ENCODE assay signal across 29 mouse cellular contexts in the genomic region with DNA sequence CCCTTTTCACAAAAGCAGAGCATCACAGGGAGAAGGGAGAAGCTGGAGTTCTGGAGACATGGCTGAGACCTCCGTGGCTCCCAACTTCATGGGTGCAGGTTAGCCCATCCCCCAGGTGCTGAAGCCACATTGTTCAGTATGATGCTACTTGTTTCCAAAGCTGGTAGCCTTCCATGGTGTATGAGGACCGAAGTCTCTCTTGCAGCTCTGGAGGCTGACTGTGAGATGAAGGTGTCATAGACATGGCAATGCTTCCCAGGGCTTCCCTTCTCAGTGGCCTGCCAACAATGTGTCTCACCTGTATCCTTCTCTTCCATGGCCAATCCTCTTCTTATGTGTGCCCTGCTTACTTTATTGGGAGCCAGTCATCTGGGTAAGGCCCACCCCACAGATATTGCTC. TPM values are rescaled to one million over a fixed set of nuclear protein-coding genes. Genes with fewer than 3 reads are reported as not detected.
"Had no signal": no experiment of that assay in that cellular context is flagged by ENCODE, and none has a peak within 500 bp of the region (broad histone marks: within the 10 kb centered on the region; RNA-seq: fewer than 3 reads in every experiment).

No protein-coding gene starts in this region.

- H3K27ac ChIP-seq: heart, adult 2 months; heart, embryonic 13.5 days; heart, embryonic 15.5 days; hindbrain, embryonic 14.5 days; kidney, embryonic 15.5 days; kidney, postnatal 0 days; limb, embryonic 13.5 days; limb, embryonic 15.5 days; liver, embryonic 12.5 days; liver, embryonic 14.5 days had no signal

- ATAC-seq: intestine, embryonic 16.5 days; liver, embryonic 12.5 days had no signal

- H3K4me2 ChIP-seq: heart, embryonic 11.5 days; heart, embryonic 13.5 days; heart, embryonic 15.5 days; hindbrain, embryonic 14.5 days; kidney, embryonic 15.5 days; limb, embryonic 13.5 days; limb, embryonic 15.5 days; liver, embryonic 12.5 days had no signal

- H3K9ac ChIP-seq: heart, embryonic 13.5 days; heart, embryonic 15.5 days; hindbrain, embryonic 14.5 days; kidney, embryonic 15.5 days; limb, embryonic 13.5 days; limb, embryonic 15.5 days; liver, embryonic 12.5 days; liver, embryonic 14.5 days had no signal

- DNase-seq: gastrocnemius, postnatal 14 days; gastrocnemius, postnatal 36 days; heart, adult 2 months; heart, postnatal 14 days; heart, postnatal 36 days; kidney, adult 11 months; kidney, adult 2 months; kidney, adult 9 months; kidney, postnatal 14 days; kidney, postnatal 36 days; layer of hippocampus, adult 9-11 months; layer of hippocampus, postnatal 36 days; left cerebral cortex, postnatal 4 days; lung, adult 18-20 months had no signal

- H3K36me3 ChIP-seq: heart, embryonic 13.5 days; heart, embryonic 15.5 days; kidney, embryonic 15.5 days; limb, embryonic 13.5 days; limb, embryonic 15.5 days; liver, embryonic 12.5 days had no signal

- H3K27me3 ChIP-seq: kidney, embryonic 15.5 days; limb, embryonic 13.5 days; limb, embryonic 15.5 days had no signal

- H3K9me3 ChIP-seq: heart, embryonic 13.5 days; heart, embryonic 15.5 days; kidney, embryonic 15.5 days; limb, embryonic 13.5 days; limb, embryonic 15.5 days; liver, embryonic 12.5 days had no signal

- H3K4me3 ChIP-seq: heart, adult 2 months; heart, embryonic 13.5 days; heart, embryonic 15.5 days; kidney, embryonic 15.5 days; limb, embryonic 13.5 days; limb, embryonic 15.5 days; liver, embryonic 12.5 days had no signal

- H3K4me1 ChIP-seq: heart, embryonic 13.5 days; heart, embryonic 15.5 days; kidney, embryonic 15.5 days; limb, embryonic 15.5 days; liver, embryonic 12.5 days had no signal

RNA-seq across cellular contexts. Expression of a gene that starts 4.9 kb away (rescaled TPM):
- polyA plus RNA-seq: heart, adult 2 months; heart, embryonic 11.5 days; heart, embryonic 13.5 days; heart, embryonic 15.5 days; heart, postnatal 0 days; limb, embryonic 11.5 days; limb, embryonic 15.5 days; liver, adult 2 months; liver, embryonic 12.5 days; liver, embryonic 16.5 days had no signal
